Mouse (Mus musculus): Measurements from ENCODE around the gene Creb5. TPM values are rescaled to one million over a fixed set of nuclear protein-coding genes. Genes with fewer than 3 reads are reported as not detected.

The Creb5 gene
- total RNA-seq, 2 experiments from 2014 or later, result 2.9 to 4.7 TPM

- Histone ChIP-seq H3K4me3 (peak overlapping the region; percentile 43), H3K27ac (peak overlapping the region; percentile 79)
- peak; percentile 79 for DNase-seq (ENCODE audit: extremely low spot score in 1 of 2, low spot score in 2 of 2)
- intact Hi-C loops (cut with DNase I), result loop anchor here (5.0 kb wide), 2 partner anchors 79 to 281 kb away; no protein-coding TSS in a partner anchor
- TF ChIP-seq CTCF (IDR thresholded peaks at IDR 0.05), result no peak
These were observed 286.1 kb downstream of the Creb5 start for GRCm38 (mm10) chr6:53572979-53573710.

GRCm38 (mm10) chr6:53573711-53574065 is 286.6 kb downstream of the Creb5 start:
- no peak for DNase-seq (ENCODE audit: extremely low spot score in 1 of 2, low spot score in 2 of 2)
- no peak for TF ChIP-seq CTCF (IDR thresholded peaks at IDR 0.05)
- intact Hi-C loops (cut with DNase I), result loop anchor here (5.0 kb wide), 2 partner anchors 79 to 281 kb away; no protein-coding TSS in a partner anchor
- H3K4me3 ChIP-seq, result peak overlapping the region; percentile 43
- peak overlapping the region; percentile 48; the same call in 1 of the 2 replicates for H3K27ac ChIP-seq

- DNase-seq (ENCODE audit: extremely low spot score in 1 of 2, low spot score in 2 of 2), result no peak
These were observed 287.0 kb downstream of the Creb5 start for GRCm38 (mm10) chr6:53574097-53574496.

GRCm38 (mm10) chr6:53575191-53575590 is 288.1 kb downstream of the Creb5 start:
- TF ChIP-seq CTCF (IDR thresholded peaks at IDR 0.05), result no peak
- Histone ChIP-seq H3K27ac (no peak overlapping the region), H3K4me3 (no peak overlapping the region)
- no peak for DNase-seq (ENCODE audit: extremely low spot score in 1 of 2, low spot score in 2 of 2)
- intact Hi-C loops (cut with DNase I), result no loop called here

More at GRCm38 (mm10) chr6:53574097-53574496, 287.0 kb downstream of the Creb5 start:
- intact Hi-C loops (cut with DNase I), result loop anchor here (5.0 kb wide), 2 partner anchors 78 to 282 kb away; no protein-coding TSS in a partner anchor
- TF ChIP-seq CTCF (IDR thresholded peaks at IDR 0.05), result no peak
- peak overlapping the region; percentile 33; the same call in 1 of the 2 replicates for H3K27ac ChIP-seq
- H3K4me3 ChIP-seq, result peak overlapping the region; percentile 43

- no peak for TF ChIP-seq CTCF (IDR thresholded peaks at IDR 0.05)
- intact Hi-C loops (cut with DNase I), result no loop called here
These were observed 288.8 kb downstream of the Creb5 start for GRCm38 (mm10) chr6:53575836-53576235.

GRCm38 (mm10) chr6:53576841-53577240 is 289.8 kb downstream of the Creb5 start:
- DNase-seq (ENCODE audit: extremely low spot score in 1 of 2, low spot score in 2 of 2), result no peak
- no peak overlapping the region for H3K27ac ChIP-seq
- no peak overlapping the region for H3K4me3 ChIP-seq
- TF ChIP-seq CTCF (IDR thresholded peaks at IDR 0.05), result no peak
- intact Hi-C loops (cut with DNase I), result no loop called here

More at GRCm38 (mm10) chr6:53575836-53576235, 288.8 kb downstream of the Creb5 start:
- Histone ChIP-seq H3K4me3 (no peak overlapping the region), H3K27ac (no peak overlapping the region)
- no peak for DNase-seq (ENCODE audit: extremely low spot score in 1 of 2, low spot score in 2 of 2)

GRCm38 (mm10) chr6:53577776-53578175 is 290.7 kb downstream of the Creb5 start:
- no peak overlapping the region for H3K27ac ChIP-seq
- DNase-seq (ENCODE audit: extremely low spot score in 1 of 2, low spot score in 2 of 2), result no peak
- intact Hi-C loops (cut with DNase I), result no loop called here
- no peak for TF ChIP-seq CTCF (IDR thresholded peaks at IDR 0.05)
- H3K4me3 ChIP-seq, result no peak overlapping the region

- Histone ChIP-seq H3K27ac (no peak overlapping the region), H3K4me3 (no peak overlapping the region)
- intact Hi-C loops (cut with DNase I), result loop anchor here (10.0 kb wide), 1 partner anchor 516 kb away; the partner anchor contains the start of gene Jazf1
- no peak for TF ChIP-seq CTCF (IDR thresholded peaks at IDR 0.05)
- DNase-seq (ENCODE audit: extremely low spot score in 1 of 2, low spot score in 2 of 2), result no peak
These were observed 293.3 kb downstream of the Creb5 start for GRCm38 (mm10) chr6:53580346-53580745.

- no peak overlapping the region; the same call in 1 of the 2 replicates for H3K27ac ChIP-seq
These were observed 296.3 kb downstream of the Creb5 start for GRCm38 (mm10) chr6:53583234-53583875.

GRCm38 (mm10) chr6:53584718-53585405 is 297.8 kb downstream of the Creb5 start:
- Histone ChIP-seq H3K4me3 (no peak overlapping the region), H3K27ac (peak overlapping the region; percentile 18)
- no peak for DNase-seq (ENCODE audit: extremely low spot score in 1 of 2, low spot score in 2 of 2)
- intact Hi-C loops (cut with DNase I), result loop anchor here (10.0 kb wide), 1 partner anchor 520 kb away; the partner anchor contains the start of gene Jazf1
- no peak for TF ChIP-seq CTCF (IDR thresholded peaks at IDR 0.05)

More at GRCm38 (mm10) chr6:53583234-53583875, 296.3 kb downstream of the Creb5 start:
- no peak for TF ChIP-seq CTCF (IDR thresholded peaks at IDR 0.05)
- H3K4me3 ChIP-seq, result 0 out of 2 replicates have a peak overlapping the region, but pooled peaks have one; percentile 0
- intact Hi-C loops (cut with DNase I), result loop anchor here (10.0 kb wide), 1 partner anchor 519 kb away; the partner anchor contains the start of gene Jazf1
- DNase-seq (ENCODE audit: extremely low spot score in 1 of 2, low spot score in 2 of 2), result no peak

GRCm38 (mm10) chr6:53589746-53590145 is 302.7 kb downstream of the Creb5 start:
- no peak for TF ChIP-seq CTCF (IDR thresholded peaks at IDR 0.05)
- H3K27ac ChIP-seq, result no peak overlapping the region
- no peak for DNase-seq (ENCODE audit: extremely low spot score in 1 of 2, low spot score in 2 of 2)
- intact Hi-C loops (cut with DNase I), result loop anchor here (10.0 kb wide), 1 partner anchor 525 kb away; the partner anchor contains the start of gene Jazf1
- no peak overlapping the region for H3K4me3 ChIP-seq

All from left cerebral cortex, adult 2 months (tissue).